Mouse (Mus musculus) liver, adult 2 months (tissue): ENCODE results near the gene Atp6v1c2.

Experiments used
- CTCF ChIP-seq: fragments of 200-500 bp; IDR thresholded peaks from 2 replicates; pipeline ENCODE4 v1.5.1; 2011; ENCODE audit warnings: low read depth, low read length, control low read depth
- POLR2A ChIP-seq: fragments of 200-500 bp; IDR thresholded peaks from 2 replicates; pipeline ENCODE4 v1.6.1; 2011; ENCODE audit warnings: low read length, control low read depth; ENCODE audit not compliant: insufficient read depth; ENCODE audit errors: extremely low read depth

- no peak for TF ChIP-seq CTCF
- no peak for TF ChIP-seq POLR2A
These were observed 87.1 kb downstream of the Atp6v1c2 start for GRCm38 (mm10) chr12:17242041-17242440.
